Mouse (Mus musculus): ENCODE measurements around the gene Cachd1. TPM values are rescaled to one million over a fixed set of nuclear protein-coding genes. Genes with fewer than 3 reads are reported as not detected.

The Cachd1 gene
- 10 to 100 TPM; 10.3 to 12.2 TPM for total RNA-seq (2021)
- long read RNA-seq, experiment 1, full-length matches to known transcripts: 10 of 17 reads
- long read RNA-seq, experiment 1, partial matches to known transcripts: 7 of 17 reads
- long read RNA-seq, experiment 1, other reads (novel, unspliced or antisense): 0 of 17 reads
- long read RNA-seq, experiment 2, full-length matches to known transcripts: 4 of 6 reads
- long read RNA-seq, experiment 2, partial matches to known transcripts: 0 of 6 reads
- long read RNA-seq, experiment 2, other reads (novel, unspliced or antisense): 2 of 6 reads

- peak; percentile 22 to 65 for DNase-seq (ENCODE audit: low spot score in 2 of 2)
- intact Hi-C loops (cut with DNase I): loop anchor here (5.0 kb wide), 2 partner anchors 211 to 371 kb away; no protein-coding TSS in a partner anchor
Observed at GRCm38 (mm10) chr4:100776043-100776870, at the start of gene Cachd1. Gene Cachd1, plus strand, starts transcription at chr4:100776675.

- peak; percentile 14 to 23 for DNase-seq (ENCODE audit: low spot score in 2 of 2)
- intact Hi-C loops (cut with DNase I): loop anchor here (10.0 kb wide), 1 partner anchor 266 kb away; no protein-coding TSS in a partner anchor
Observed at GRCm38 (mm10) chr4:100728896-100729479, 47.5 kb upstream of the Cachd1 start.

- DNase-seq (ENCODE audit: low spot score in 2 of 2): no peak
- intact Hi-C loops (cut with DNase I): no loop called here
Observed at GRCm38 (mm10) chr4:100735098-100735935, 41.2 kb upstream of the Cachd1 start.

GRCm38 (mm10) chr4:100735936-100736349, 40.5 kb upstream of the Cachd1 start:
- DNase-seq (ENCODE audit: low spot score in 2 of 2): no peak

GRCm38 (mm10) chr4:100743615-100744014, 32.9 kb upstream of the Cachd1 start:
- no peak for DNase-seq (ENCODE audit: low spot score in 2 of 2)
- intact Hi-C loops (cut with DNase I): no loop called here

More at GRCm38 (mm10) chr4:100735936-100736349, 40.5 kb upstream of the Cachd1 start:
- intact Hi-C loops (cut with DNase I): no loop called here

GRCm38 (mm10) chr4:100752278-100752677, 24.2 kb upstream of the Cachd1 start:
- intact Hi-C loops (cut with DNase I): no loop called here
- no peak for DNase-seq (ENCODE audit: low spot score in 2 of 2)

GRCm38 (mm10) chr4:100755632-100756031, 20.8 kb upstream of the Cachd1 start:
- intact Hi-C loops (cut with DNase I): no loop called here
- DNase-seq (ENCODE audit: low spot score in 2 of 2): no peak

GRCm38 (mm10) chr4:100756499-100756898, 20.0 kb upstream of the Cachd1 start:
- intact Hi-C loops (cut with DNase I): no loop called here
- no peak for DNase-seq (ENCODE audit: low spot score in 2 of 2)

- DNase-seq (ENCODE audit: low spot score in 2 of 2): no peak
- intact Hi-C loops (cut with DNase I): no loop called here
Observed at GRCm38 (mm10) chr4:100758265-100758898, 18.1 kb upstream of the Cachd1 start.

GRCm38 (mm10) chr4:100759603-100760002, 16.9 kb upstream of the Cachd1 start:
- intact Hi-C loops (cut with DNase I): no loop called here
- no peak for DNase-seq (ENCODE audit: low spot score in 2 of 2)

GRCm38 (mm10) chr4:100760416-100760815, 16.1 kb upstream of the Cachd1 start:
- no peak for DNase-seq (ENCODE audit: low spot score in 2 of 2)
- intact Hi-C loops (cut with DNase I): no loop called here

GRCm38 (mm10) chr4:100768606-100769005, 7.9 kb upstream of the Cachd1 start:
- intact Hi-C loops (cut with DNase I): no loop called here
- DNase-seq (ENCODE audit: low spot score in 2 of 2): no peak

- peak in 1 of 2 experiments; percentile 39 for DNase-seq (ENCODE audit: low spot score in 2 of 2)
- intact Hi-C loops (cut with DNase I): loop anchor here (5.0 kb wide), 2 partner anchors 210 to 370 kb away; no protein-coding TSS in a partner anchor
Observed at GRCm38 (mm10) chr4:100776871-100777375, 448 bp downstream of the Cachd1 start.

GRCm38 (mm10) chr4:100777376-100778041, 1.0 kb downstream of the Cachd1 start:
- peak in 1 of 2 experiments; percentile 15 for DNase-seq (ENCODE audit: low spot score in 2 of 2)
- intact Hi-C loops (cut with DNase I): loop anchor here (5.0 kb wide), 2 partner anchors 210 to 370 kb away; no protein-coding TSS in a partner anchor

GRCm38 (mm10) chr4:100778082-100778481, 1.6 kb downstream of the Cachd1 start:
- intact Hi-C loops (cut with DNase I): loop anchor here (5.0 kb wide), 2 partner anchors 209 to 369 kb away; no protein-coding TSS in a partner anchor
- no peak for DNase-seq (ENCODE audit: low spot score in 2 of 2)

GRCm38 (mm10) chr4:100779023-100779422, 2.5 kb downstream of the Cachd1 start:
- DNase-seq (ENCODE audit: low spot score in 2 of 2): no peak
- intact Hi-C loops (cut with DNase I): loop anchor here (5.0 kb wide), 2 partner anchors 208 to 368 kb away; no protein-coding TSS in a partner anchor

GRCm38 (mm10) chr4:100779695-100780094, 3.2 kb downstream of the Cachd1 start:
- no peak for DNase-seq (ENCODE audit: low spot score in 2 of 2)
- intact Hi-C loops (cut with DNase I): loop anchor here (5.0 kb wide), 2 partner anchors 208 to 368 kb away; no protein-coding TSS in a partner anchor

GRCm38 (mm10) chr4:100780911-100781310, 4.4 kb downstream of the Cachd1 start:
- intact Hi-C loops (cut with DNase I): no loop called here
- no peak for DNase-seq (ENCODE audit: low spot score in 2 of 2)

Data from left cerebral cortex, postnatal 14 days (tissue).